Mouse (Mus musculus) MEL (cell line): ENCODE measurements around the gene Zfp473. TPM values are rescaled to one million over a fixed set of nuclear protein-coding genes. Genes with fewer than 3 reads are reported as not detected.

ENCODE experiments used
- DNase-seq: peaks from one replicate; pipeline ENCODE4 v3.0.0; 2011; ENCODE audit warnings: low read depth, low spot score
- H3K27ac ChIP-seq: 2 replicates; pipeline ENCODE4 v1.5.1; 2012; ENCODE audit warnings: low read depth, mild to moderate bottlenecking, control low read depth, low read length, moderate library complexity; ENCODE audit not compliant: control insufficient read depth
- H3K27me3 ChIP-seq, 2 experiments: fragments of 150-350 bp in 1 of 2; sonication (generic) in 1 of 2; 2 replicates each; pipeline ENCODE4 v1.6.1; 2012; ENCODE audit warnings: low read length in 2 of 2, mild to moderate bottlenecking in 2 of 2, improper control_type of control experiment in 1 of 2, moderate library complexity in 1 of 2; ENCODE audit not compliant: insufficient read depth in 2 of 2, control insufficient read depth in 1 of 2
- H3K36me3 ChIP-seq, 2 experiments: 2 replicates each; pipeline ENCODE4 v1.6.1; 2012 to 2014; ENCODE audit warnings: low read length in 2 of 2, improper control_type of control experiment in 1 of 2, inconsistent platforms in 1 of 2, mild to moderate bottlenecking in 1 of 2; ENCODE audit not compliant: insufficient read depth in 2 of 2, control insufficient read depth in 1 of 2
- H3K4me1 ChIP-seq, 2 experiments: fragments of 150-350 bp in 1 of 2; sonication (generic) in 1 of 2; 2 replicates each; pipeline ENCODE4 v1.6.1; 2012; ENCODE audit warnings: low read length in 2 of 2, improper control_type of control experiment in 1 of 2, mild to moderate bottlenecking in 1 of 2; ENCODE audit not compliant: insufficient read depth in 2 of 2, control insufficient read depth in 1 of 2
- H3K4me3 ChIP-seq, 2 experiments: fragments of 150-350 bp in 1 of 2; sonication (generic) in 1 of 2; 2 replicates each; pipeline ENCODE4 v1.5.1; 2012; ENCODE audit warnings: low read depth in 2 of 2, low read length in 2 of 2, mild to moderate bottlenecking in 2 of 2, moderate library complexity in 2 of 2, control low read depth in 1 of 2, improper control_type of control experiment in 1 of 2; ENCODE audit not compliant: control insufficient read depth in 1 of 2, insufficient read depth in 1 of 2
- H3K79me2 ChIP-seq: 2 replicates; pipeline ENCODE4 v1.6.1; 2012; ENCODE audit warnings: mild to moderate bottlenecking, low read length, moderate library complexity; ENCODE audit not compliant: control insufficient read depth, poor library complexity, insufficient read depth
- H3K9ac ChIP-seq: 2 replicates; pipeline ENCODE4 v1.6.1; 2012; ENCODE audit warnings: low read depth, mild to moderate bottlenecking, control low read depth, low read length, moderate library complexity; ENCODE audit not compliant: control insufficient read depth, poor library complexity, severe bottlenecking
- H3K9me3 ChIP-seq: fragments of 150-350 bp; sonication (generic); replicated peaks from 2 replicates; pipeline ENCODE4 v1.6.1; 2012; ENCODE audit warnings: mild to moderate bottlenecking, low read length, improper control_type of control experiment, moderate library complexity; ENCODE audit not compliant: insufficient read depth
- BHLHE40 ChIP-seq: IDR thresholded peaks from 2 replicates; pipeline ENCODE4 v1.6.1; 2012; ENCODE audit warnings: low read depth, mild to moderate bottlenecking, inconsistent platforms, low read length, improper control_type of control experiment, borderline replicate concordance
- CTCF ChIP-seq, 3 experiments: IDR thresholded peaks in 2 of 3; conservative IDR thresholded peaks in 1 of 3; 2 replicates each; pipeline ENCODE4 v1.5.1; 2011 to 2012; ENCODE audit warnings: low read length in 3 of 3, low read depth in 2 of 3, mild to moderate bottlenecking in 2 of 3, improper control_type of control experiment in 1 of 3, inconsistent platforms in 1 of 3, mixed read lengths in 1 of 3, moderate library complexity in 1 of 3; ENCODE audit not compliant: control insufficient read depth in 1 of 3, insufficient read depth in 1 of 3, poor library complexity in 1 of 3, severe bottlenecking in 1 of 3
- EP300 ChIP-seq, 2 experiments: IDR thresholded peaks; 2 replicates each; pipeline ENCODE4 v1.6.1; 2011; ENCODE audit warnings: improper control_type of control experiment in 2 of 2, low read length in 2 of 2, low read depth in 1 of 2, mild to moderate bottlenecking in 1 of 2
- GATA1 ChIP-seq: IDR thresholded peaks from 2 replicates; pipeline ENCODE4 v1.6.1; 2011; ENCODE audit warnings: low read depth, low read length, improper control_type of control experiment
- HCFC1 ChIP-seq: IDR thresholded peaks from 2 replicates; pipeline ENCODE4 v1.6.1; 2012; ENCODE audit warnings: low read depth, mild to moderate bottlenecking, inconsistent platforms, low read length, improper control_type of control experiment, moderate library complexity
- KAT2A ChIP-seq: conservative IDR thresholded peaks from 2 replicates; pipeline ENCODE4 v1.6.1; 2012; ENCODE audit warnings: low read depth, low read length, improper control_type of control experiment, inconsistent platforms
- MAZ ChIP-seq: IDR thresholded peaks from 2 replicates; pipeline ENCODE4 v1.6.1; 2012; ENCODE audit warnings: low read depth, mild to moderate bottlenecking, inconsistent platforms, low read length, improper control_type of control experiment
- MEF2A ChIP-seq: IDR thresholded peaks from 2 replicates; pipeline ENCODE4 v1.6.1; 2014; ENCODE audit warnings: low read depth, mild to moderate bottlenecking, inconsistent platforms, low read length, improper control_type of control experiment; ENCODE audit not compliant: poor library complexity, insufficient replicate concordance, severe bottlenecking; ENCODE audit errors: extremely low read depth
- MXI1 ChIP-seq: IDR thresholded peaks from 2 replicates; pipeline ENCODE4 v1.6.1; 2011; ENCODE audit warnings: mild to moderate bottlenecking, low read depth, low read length, improper control_type of control experiment
- MYC ChIP-seq: IDR thresholded peaks from 2 replicates; pipeline ENCODE4 v1.6.1; 2011; ENCODE audit warnings: low read depth, mild to moderate bottlenecking, low read length, improper control_type of control experiment, moderate library complexity
- NRF1 ChIP-seq: IDR thresholded peaks from 2 replicates; pipeline ENCODE4 v1.6.1; 2014; ENCODE audit warnings: low read depth, mild to moderate bottlenecking, inconsistent platforms, low read length, improper control_type of control experiment, moderate library complexity; ENCODE audit not compliant: poor library complexity, insufficient read depth, severe bottlenecking
- RAD21 ChIP-seq: IDR thresholded peaks from 2 replicates; pipeline ENCODE4 v1.6.1; 2011; ENCODE audit warnings: mild to moderate bottlenecking, low read depth, low read length, improper control_type of control experiment
- SIN3A ChIP-seq: IDR thresholded peaks from 2 replicates; pipeline ENCODE4 v1.6.1; 2012; ENCODE audit warnings: low read length, improper control_type of control experiment, inconsistent platforms
- TAL1 ChIP-seq: IDR thresholded peaks from 2 replicates; pipeline ENCODE4 v1.6.1; 2012; ENCODE audit warnings: mild to moderate bottlenecking, inconsistent platforms, low read length, moderate library complexity, mixed read lengths
- TBP ChIP-seq: IDR thresholded peaks from 2 replicates; pipeline ENCODE4 v1.8.0; 2011; ENCODE audit warnings: low read depth, low read length, improper control_type of control experiment
- TCF12 ChIP-seq: IDR thresholded peaks from 2 replicates; pipeline ENCODE4 v1.6.1; 2014; ENCODE audit warnings: low read depth, mild to moderate bottlenecking, inconsistent platforms, low read length, improper control_type of control experiment, moderate library complexity
- UBTF ChIP-seq: IDR thresholded peaks from 2 replicates; pipeline ENCODE4 v1.6.1; 2012; ENCODE audit warnings: low read depth, mild to moderate bottlenecking, inconsistent platforms, low read length, improper control_type of control experiment, moderate library complexity, borderline replicate concordance; ENCODE audit not compliant: insufficient read depth
- USF1 ChIP-seq: IDR thresholded peaks from 2 replicates; pipeline ENCODE4 v1.6.1; 2014; ENCODE audit warnings: low read depth, mild to moderate bottlenecking, inconsistent platforms, low read length, improper control_type of control experiment, moderate library complexity
- ZNF384 ChIP-seq: IDR thresholded peaks from 2 replicates; pipeline ENCODE4 v1.6.1; 2012; ENCODE audit warnings: low read depth, mild to moderate bottlenecking, inconsistent platforms, low read length, improper control_type of control experiment
- polyA plus RNA-seq, 2 experiments: library from polyadenylated mRNA; stranded (reverse) in 1 of 2; unstranded in 1 of 2; fragments of >175 nt in 1 of 2; fragments of >200 nt in 1 of 2; gene quantifications; 2 replicates each; pipeline versions ENCODE4 v1.2.1 to v1.2.4; 2012; ENCODE audit warnings: low replicate concordance in 2 of 2, low read depth in 1 of 2; ENCODE audit not compliant: insufficient read length in 2 of 2, insufficient read depth in 1 of 2, missing spikeins in 1 of 2
- total RNA-seq: library from RNA; depleted of rRNA; stranded (reverse); fragments of 300-350 nt; gene quantifications from 2 replicates; pipeline ENCODE4 v1.2.3, GENCODE M21; 2012

Zfp473 gene
- total and polyA plus RNA-seq, 3 experiments = 0.65 to 0.96 TPM; not detected in 1

GRCm38 (mm10) chr7:44747115-44747514 is 3.7 kb downstream of the Zfp473 start:
- no peaks in the 10 kb centered on the region; a peak in 1 of 4 replicates for H3K27me3 ChIP-seq
- no peak for TF ChIP-seq USF1
- TF ChIP-seq TBP = no peak
- TF ChIP-seq SIN3A = no peak
- TF ChIP-seq ZNF384 = no peak
- TF ChIP-seq GATA1 = no peak
- TF ChIP-seq NRF1 = no peak
- TF ChIP-seq KAT2A = no peak
- TF ChIP-seq UBTF = no peak
- TF ChIP-seq CTCF (IDR thresholded peaks at IDR 0.05 in 2 of 3, conservative IDR thresholded peaks at IDR 0.05 in 1 of 3; ENCODE audit: control insufficient read depth in 1 of 3, insufficient read depth in 1 of 3, low read depth in 2 of 3, low read length in 3 of 3, poor library complexity in 1 of 3, severe bottlenecking in 1 of 3) = no peak
- TF ChIP-seq HCFC1 = no peak
- no peak for TF ChIP-seq MYC
- no peak for TF ChIP-seq TAL1
- no peak for TF ChIP-seq MEF2A
- no peak for TF ChIP-seq TCF12
- TF ChIP-seq, all 39 proteins: peak for 0
- Histone ChIP-seq H3K4me1 (peaks cover 0 to 12% of the 10 kb centered on the region in 2 experiments; a peak in 2 of 4 replicates), H3K4me3 (no peak overlapping the region), H3K9me3 (no peaks in the 10 kb centered on the region), H3K27ac (no peak overlapping the region), H3K9ac (no peak overlapping the region), H3K36me3 (peaks cover 0 to 9% of the 10 kb centered on the region in 2 experiments; a peak in 2 of 4 replicates), H3K79me2 (peaks cover 7% of the 10 kb centered on the region)
- no peak for DNase-seq

DNA sequence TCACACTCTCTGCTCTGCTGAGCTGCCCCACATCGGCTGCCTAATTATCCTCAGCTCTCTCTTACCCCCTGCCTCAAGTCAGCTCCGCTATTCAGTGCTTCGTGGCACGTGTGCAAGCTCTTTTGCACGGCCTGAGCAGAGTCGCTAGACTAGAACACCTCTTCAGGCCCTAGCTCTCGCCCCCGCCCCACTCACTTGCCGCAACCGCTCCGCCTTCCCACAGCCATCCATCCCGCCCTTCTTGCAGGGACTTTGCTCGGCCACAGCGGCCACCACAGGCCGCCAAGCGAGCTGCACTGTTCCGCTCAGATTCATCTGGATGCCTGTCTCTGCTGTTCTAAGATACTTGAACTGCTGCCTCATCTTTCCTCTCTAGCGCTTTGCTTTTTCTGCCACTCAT is 5.8 kb downstream of the Zfp473 start:
- DNase-seq = peak; percentile 87
- Histone ChIP-seq H3K4me3 (peak overlapping the region; percentile 50 to 54; a peak in 3 of 4 replicates), H3K9me3 (no peaks in the 10 kb centered on the region), H3K4me1 (peaks cover 0 to 12% of the 10 kb centered on the region in 2 experiments; a peak in 2 of 4 replicates), H3K79me2 (peaks cover 5% of the 10 kb centered on the region; the same call in 1 of the 2 replicates), H3K36me3 (peaks cover 0 to 9% of the 10 kb centered on the region in 2 experiments; a peak in 2 of 4 replicates), H3K9ac (peak overlapping the region; percentile 46), H3K27me3 (no peaks in the 10 kb centered on the region; a peak in 1 of 4 replicates), H3K27ac (no peak overlapping the region)
- 0 out of 4 replicates have a peak, but pooled peaks of 1 of the 2 experiments have one; percentile 29 for TF ChIP-seq EP300 (IDR thresholded peaks at IDR 0.05; ENCODE audit: low read depth in 1 of 2, low read length in 2 of 2)
- TF ChIP-seq CTCF (IDR thresholded peaks at IDR 0.05 in 2 of 3, conservative IDR thresholded peaks at IDR 0.05 in 1 of 3; ENCODE audit: control insufficient read depth in 1 of 3, insufficient read depth in 1 of 3, low read depth in 2 of 3, low read length in 3 of 3, poor library complexity in 1 of 3, severe bottlenecking in 1 of 3) = peak; percentile 57 to 80 (median 75)
- TF ChIP-seq ZNF384 = no peak
- TF ChIP-seq TCF12 = peak; percentile 31; the same call in 1 of the 2 replicates
- TF ChIP-seq MAZ = peak; percentile 80; the same call in 1 of the 2 replicates
- TF ChIP-seq BHLHE40 = 0 out of 2 replicates have a peak, but pooled peaks have one; percentile 11
- peak; percentile 60; the same call in 1 of the 2 replicates for TF ChIP-seq HCFC1
- no peak for TF ChIP-seq UBTF
- no peak for TF ChIP-seq MXI1
- peak; percentile 5 for TF ChIP-seq RAD21
